Mouse (Mus musculus): ENCODE measurements around the gene Teddm3. TPM values are rescaled to one million over a fixed set of nuclear protein-coding genes. Genes with fewer than 3 reads are reported as not detected.
"Not testable (repeated sequence)": the region's sequence is repeated elsewhere in the genome, so short reads cannot be mapped to it uniquely, and the experiment has no call there.

The Teddm3 gene
- not detected for polyA plus RNA-seq (2012; fragmentation: generic; extraction: Trizol)
- long read RNA-seq, experiment 1 = 0 reads
- long read RNA-seq, experiment 2 = 0 reads

DNA sequence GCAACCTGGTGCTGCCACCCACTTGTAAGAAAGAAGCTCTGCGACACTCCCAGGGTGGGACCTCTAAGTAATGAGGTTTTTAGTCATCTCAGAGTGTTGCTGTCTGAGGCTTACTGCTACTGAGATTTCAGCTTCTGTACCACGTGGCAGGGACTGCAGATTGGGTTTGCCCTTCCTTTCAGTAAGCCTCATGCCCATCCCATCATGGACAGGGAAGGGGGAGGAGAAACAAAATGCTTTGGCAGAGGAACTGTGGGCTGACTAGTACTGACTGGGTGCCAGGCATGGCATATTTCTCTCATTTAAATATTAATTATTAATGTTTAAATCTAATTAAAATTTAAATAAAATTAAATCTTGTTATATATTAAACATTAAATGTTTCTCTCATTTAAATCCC, at the start of gene Teddm3:
Gene Teddm3 (minus strand): TSS at position 101 of the 400 bp plus-strand sequence.
- not testable (repeated sequence) for H3K36me3 ChIP-seq (ENCODE audit: control insufficient read depth, insufficient read depth); H3K79me2 ChIP-seq (ENCODE audit: control insufficient read depth, insufficient read depth); H3ac ChIP-seq (ENCODE audit: control insufficient read depth, insufficient read length, low read depth); H3K27me3 ChIP-seq (ENCODE audit: control insufficient read depth, insufficient read depth, insufficient read length); H3K79me3 ChIP-seq (ENCODE audit: low read depth); H3K4me3 ChIP-seq (ENCODE audit: insufficient read depth, poor library complexity, severe bottlenecking)

GRCm38 (mm10) chr16:21202731-21203130, 48.9 kb upstream of the Teddm3 start:
- no peak overlapping the region for H3ac ChIP-seq (ENCODE audit: control insufficient read depth, insufficient read length, low read depth)
- TF ChIP-seq MYOG (IDR thresholded peaks at IDR 0.05; ENCODE audit: control insufficient read depth, extremely low read depth, insufficient read length) (no peak), USF1 (IDR thresholded peaks at IDR 0.05; ENCODE audit: low read depth) (no peak), MYOD1 (IDR thresholded peaks at IDR 0.05; ENCODE audit: control insufficient read depth, insufficient read length, low read depth) (no peak), MAX (IDR thresholded peaks at IDR 0.05) (no peak), CEBPB (IDR thresholded peaks at IDR 0.05; ENCODE audit: low read depth) (no peak), CTCF (IDR thresholded peaks at IDR 0.05; ENCODE audit: control insufficient read depth, insufficient read depth, insufficient read length) (no peak), FOSL1 (IDR thresholded peaks at IDR 0.05; ENCODE audit: insufficient read depth, low read length, poor library complexity, severe bottlenecking) (no peak)
- H3K4me3 ChIP-seq (ENCODE audit: insufficient read depth, poor library complexity, severe bottlenecking) = no peak overlapping the region
- H3K36me3 ChIP-seq (ENCODE audit: control insufficient read depth, insufficient read depth) = no peaks in the 10 kb centered on the region
- H3K79me3 ChIP-seq (ENCODE audit: low read depth) = peaks cover 4% of the 10 kb centered on the region
- peaks cover 17% of the 10 kb centered on the region for H3K27me3 ChIP-seq (ENCODE audit: control insufficient read depth, insufficient read depth, insufficient read length)
- H3K79me2 ChIP-seq (ENCODE audit: control insufficient read depth, insufficient read depth) = no peaks in the 10 kb centered on the region

DNA sequence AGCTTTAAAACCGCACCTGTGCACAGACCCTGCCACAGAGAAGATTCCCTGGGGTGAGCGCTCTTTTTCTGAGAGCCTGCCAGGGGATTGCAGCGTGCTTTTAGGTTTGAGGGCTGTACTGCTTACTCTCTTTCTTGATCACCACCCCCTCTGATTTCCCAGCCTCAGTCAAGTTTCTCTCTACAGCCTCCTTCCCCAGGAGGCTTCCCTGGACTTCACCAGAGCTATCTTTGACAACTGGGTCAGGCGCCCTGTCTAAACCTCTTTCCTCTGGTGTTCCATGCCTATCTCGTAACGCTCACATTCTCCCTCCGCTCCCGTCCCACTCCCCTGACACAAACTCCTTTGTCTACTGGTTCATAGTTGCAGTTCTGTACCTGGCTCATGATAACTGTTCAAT, 45.6 kb upstream of the Teddm3 start:
- Histone ChIP-seq H3K79me2 (ENCODE audit: control insufficient read depth, insufficient read depth) (no peaks in the 10 kb centered on the region), H3ac (ENCODE audit: control insufficient read depth, insufficient read length, low read depth) (no peak overlapping the region), H3K27me3 (ENCODE audit: control insufficient read depth, insufficient read depth, insufficient read length) (peaks cover 24% of the 10 kb centered on the region), H3K79me3 (ENCODE audit: low read depth) (no peaks in the 10 kb centered on the region), H3K4me3 (ENCODE audit: insufficient read depth, poor library complexity, severe bottlenecking) (no peak overlapping the region), H3K36me3 (ENCODE audit: control insufficient read depth, insufficient read depth) (no peaks in the 10 kb centered on the region)
- TF ChIP-seq CEBPB (IDR thresholded peaks at IDR 0.05; ENCODE audit: low read depth) (no peak), MYOD1 (IDR thresholded peaks at IDR 0.05; ENCODE audit: control insufficient read depth, insufficient read length, low read depth) (no peak), FOSL1 (IDR thresholded peaks at IDR 0.05; ENCODE audit: insufficient read depth, low read length, poor library complexity, severe bottlenecking) (no peak), MYOG (IDR thresholded peaks at IDR 0.05; ENCODE audit: control insufficient read depth, extremely low read depth, insufficient read length) (no peak), MAX (IDR thresholded peaks at IDR 0.05) (no peak), CTCF (IDR thresholded peaks at IDR 0.05; ENCODE audit: control insufficient read depth, insufficient read depth, insufficient read length) (no peak), USF1 (IDR thresholded peaks at IDR 0.05; ENCODE audit: low read depth) (no peak)

- no peaks in the 10 kb centered on the region for H3K36me3 ChIP-seq (ENCODE audit: control insufficient read depth, insufficient read depth)
- no peaks in the 10 kb centered on the region for H3K79me2 ChIP-seq (ENCODE audit: control insufficient read depth, insufficient read depth)
- H3K79me3 ChIP-seq (ENCODE audit: low read depth) = no peaks in the 10 kb centered on the region
- TF ChIP-seq CEBPB (IDR thresholded peaks at IDR 0.05; ENCODE audit: low read depth) = no peak
- TF ChIP-seq MYOD1 (IDR thresholded peaks at IDR 0.05; ENCODE audit: control insufficient read depth, insufficient read length, low read depth) = no peak
- TF ChIP-seq MYOG (IDR thresholded peaks at IDR 0.05; ENCODE audit: control insufficient read depth, extremely low read depth, insufficient read length) = no peak
- TF ChIP-seq CTCF (IDR thresholded peaks at IDR 0.05; ENCODE audit: control insufficient read depth, insufficient read depth, insufficient read length) = peak; percentile 40
- TF ChIP-seq FOSL1 (IDR thresholded peaks at IDR 0.05; ENCODE audit: insufficient read depth, low read length, poor library complexity, severe bottlenecking) = no peak
- no peak for TF ChIP-seq MAX (IDR thresholded peaks at IDR 0.05)
- no peak overlapping the region for H3ac ChIP-seq (ENCODE audit: control insufficient read depth, insufficient read length, low read depth)
- peaks cover 27% of the 10 kb centered on the region for H3K27me3 ChIP-seq (ENCODE audit: control insufficient read depth, insufficient read depth, insufficient read length)
- H3K4me3 ChIP-seq (ENCODE audit: insufficient read depth, poor library complexity, severe bottlenecking) = no peak overlapping the region
These were observed 44.7 kb upstream of the Teddm3 start for GRCm38 (mm10) chr16:21198529-21198928.

GRCm38 (mm10) chr16:21198006-21198405, 44.2 kb upstream of the Teddm3 start:
- Histone ChIP-seq H3K36me3 (ENCODE audit: control insufficient read depth, insufficient read depth) (no peaks in the 10 kb centered on the region), H3K4me3 (ENCODE audit: insufficient read depth, poor library complexity, severe bottlenecking) (no peak overlapping the region), H3ac (ENCODE audit: control insufficient read depth, insufficient read length, low read depth) (no peak overlapping the region), H3K27me3 (ENCODE audit: control insufficient read depth, insufficient read depth, insufficient read length) (peaks cover 26% of the 10 kb centered on the region), H3K79me2 (ENCODE audit: control insufficient read depth, insufficient read depth) (no peaks in the 10 kb centered on the region), H3K79me3 (ENCODE audit: low read depth) (no peaks in the 10 kb centered on the region)
- TF ChIP-seq MYOD1 (IDR thresholded peaks at IDR 0.05; ENCODE audit: control insufficient read depth, insufficient read length, low read depth) = no peak
- no peak for TF ChIP-seq CTCF (IDR thresholded peaks at IDR 0.05; ENCODE audit: control insufficient read depth, insufficient read depth, insufficient read length)
- TF ChIP-seq CEBPB (IDR thresholded peaks at IDR 0.05; ENCODE audit: low read depth) = no peak
- no peak for TF ChIP-seq MAX (IDR thresholded peaks at IDR 0.05)
- TF ChIP-seq FOSL1 (IDR thresholded peaks at IDR 0.05; ENCODE audit: insufficient read depth, low read length, poor library complexity, severe bottlenecking) = no peak
- no peak for TF ChIP-seq MYOG (IDR thresholded peaks at IDR 0.05; ENCODE audit: control insufficient read depth, extremely low read depth, insufficient read length)
- no peak for TF ChIP-seq USF1 (IDR thresholded peaks at IDR 0.05; ENCODE audit: low read depth)

DNA sequence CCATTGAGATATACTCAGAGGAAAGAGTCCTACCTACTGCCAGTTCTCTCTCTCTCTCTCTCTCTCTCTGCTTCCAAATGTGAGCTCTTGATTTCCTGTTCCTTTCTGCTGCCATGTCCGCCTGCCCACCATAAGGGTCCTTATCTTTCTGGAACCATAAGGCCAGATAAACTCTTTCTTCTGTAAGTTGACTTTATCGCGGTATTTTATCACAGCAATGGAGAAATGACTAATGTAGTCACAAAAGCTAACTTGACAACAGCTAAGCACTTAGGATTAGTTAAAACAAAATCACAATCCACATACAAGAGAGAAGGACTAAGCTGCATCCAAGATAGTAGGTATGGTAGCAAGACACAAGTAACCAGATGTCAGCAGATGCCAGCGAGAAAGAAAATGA, 43.7 kb upstream of the Teddm3 start:
- H3K79me2 ChIP-seq (ENCODE audit: control insufficient read depth, insufficient read depth) = no peaks in the 10 kb centered on the region
- H3K79me3 ChIP-seq (ENCODE audit: low read depth) = no peaks in the 10 kb centered on the region
- H3K36me3 ChIP-seq (ENCODE audit: control insufficient read depth, insufficient read depth) = no peaks in the 10 kb centered on the region
- H3K4me3 ChIP-seq (ENCODE audit: insufficient read depth, poor library complexity, severe bottlenecking) = no peak overlapping the region
- peaks cover 22% of the 10 kb centered on the region for H3K27me3 ChIP-seq (ENCODE audit: control insufficient read depth, insufficient read depth, insufficient read length)
- H3ac ChIP-seq (ENCODE audit: control insufficient read depth, insufficient read length, low read depth) = no peak overlapping the region
- no peak for TF ChIP-seq FOSL1 (IDR thresholded peaks at IDR 0.05; ENCODE audit: insufficient read depth, low read length, poor library complexity, severe bottlenecking)
- TF ChIP-seq MYOD1 (IDR thresholded peaks at IDR 0.05; ENCODE audit: control insufficient read depth, insufficient read length, low read depth) = no peak
- no peak for TF ChIP-seq CTCF (IDR thresholded peaks at IDR 0.05; ENCODE audit: control insufficient read depth, insufficient read depth, insufficient read length)
- TF ChIP-seq CEBPB (IDR thresholded peaks at IDR 0.05; ENCODE audit: low read depth) = no peak
- TF ChIP-seq USF1 (IDR thresholded peaks at IDR 0.05; ENCODE audit: low read depth) = no peak
- no peak for TF ChIP-seq MAX (IDR thresholded peaks at IDR 0.05)
- TF ChIP-seq MYOG (IDR thresholded peaks at IDR 0.05; ENCODE audit: control insufficient read depth, extremely low read depth, insufficient read length) = no peak

All from C2C12 (cell line).